Comparison of ENCODE assay signal across 26 mouse cellular contexts in the genomic region with DNA sequence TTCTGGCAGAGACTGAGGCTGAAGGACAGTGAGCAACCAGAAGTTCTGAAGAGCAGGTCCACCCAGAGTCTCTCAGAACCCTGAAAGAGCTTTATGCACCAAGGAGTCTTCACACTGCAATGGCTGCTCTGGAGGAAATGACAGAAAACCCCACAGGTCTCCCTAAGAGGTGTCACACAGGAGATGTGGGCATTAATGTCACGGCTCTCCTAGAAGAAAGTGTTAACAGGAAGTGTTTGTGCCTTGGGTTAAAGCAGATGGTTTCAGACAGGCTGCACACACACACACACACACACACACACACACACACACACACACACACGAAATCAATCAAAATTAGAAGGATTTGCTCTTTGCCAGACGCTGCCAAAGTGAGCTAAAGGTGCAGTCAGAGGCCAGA. TPM values are rescaled to one million over a fixed set of nuclear protein-coding genes. Genes with fewer than 3 reads are reported as not detected.
DNase-seq lines count a peak whose midpoint lies in the region; ATAC-seq lines count a peak whose summit lies in the region.
"Had no signal": no experiment of that assay in that cellular context is flagged by ENCODE, and none has a peak within 500 bp of the region (broad histone marks: within the 10 kb centered on the region; RNA-seq: fewer than 3 reads in every experiment).

No protein-coding gene starts in this region.

- H3K9ac ChIP-seq in heart, embryonic 11.5 days (ENCODE audit: low read depth, low read length): no peak overlapping the region
- H3K9ac ChIP-seq: embryonic facial prominence, embryonic 12.5 days; forebrain, embryonic 13.5 days; forebrain, postnatal 0 days; heart, embryonic 13.5 days; hindbrain, embryonic 15.5 days had no signal

- no peaks in the 10 kb centered on the region for H3K27me3 ChIP-seq in splenic B cell, adult 2 months (ENCODE audit: control insufficient read depth, insufficient read depth, low read length, poor library complexity, severe bottlenecking)
- H3K27me3 ChIP-seq in heart, embryonic 11.5 days (ENCODE audit: control insufficient read depth, insufficient read depth, low read length): no peaks in the 10 kb centered on the region
- H3K27me3 ChIP-seq: embryonic facial prominence, embryonic 12.5 days; forebrain, embryonic 13.5 days; hindbrain, embryonic 15.5 days had no signal

- 50% methylated on average over 3 of the region's 3 CpGs for WGBS in heart, embryonic 11.5 days (ENCODE audit: insufficient replicate concordance)

- no peaks in the 10 kb centered on the region for H3K4me1 ChIP-seq in heart, embryonic 11.5 days (ENCODE audit: control insufficient read depth, insufficient read depth, low read length)
- H3K4me1 ChIP-seq: embryonic facial prominence, embryonic 12.5 days; forebrain, embryonic 13.5 days; heart, embryonic 13.5 days; hindbrain, embryonic 15.5 days had no signal

- no peaks in the 10 kb centered on the region for H3K9me3 ChIP-seq in heart, embryonic 11.5 days (replicated peaks; ENCODE audit: control insufficient read depth, low read length)
- H3K9me3 ChIP-seq: embryonic facial prominence, embryonic 12.5 days; forebrain, embryonic 13.5 days; heart, embryonic 13.5 days; hindbrain, embryonic 15.5 days had no signal

- no peak overlapping the region for H3K4me3 ChIP-seq in heart, embryonic 11.5 days (ENCODE audit: low read depth, low read length)
- H3K4me3 ChIP-seq: embryonic facial prominence, embryonic 12.5 days; forebrain, embryonic 13.5 days; heart, embryonic 13.5 days; hindbrain, embryonic 15.5 days had no signal

- no peak overlapping the region for H3K27ac ChIP-seq in heart, embryonic 11.5 days (ENCODE audit: low read depth, low read length)
- H3K27ac ChIP-seq: embryonic facial prominence, embryonic 12.5 days; forebrain, embryonic 13.5 days; heart, embryonic 13.5 days; hindbrain, embryonic 15.5 days had no signal

- no peak for ATAC-seq in heart, embryonic 11.5 days (replicated peaks; ENCODE audit: insufficient number of reproducible peaks, low FRiP score, low TSS enrichment)
- ATAC-seq: forebrain, embryonic 13.5 days; forebrain, postnatal 0 days had no signal

- DNase-seq in thymus, postnatal 0 days (ENCODE audit: low spot score): peak; percentile 59
- DNase-seq in thymus, postnatal 4 days: no peak
- peak; percentile 49 for DNase-seq in CD4-positive, CD25-positive, alpha-beta regulatory T cell, adult 2 months (ENCODE audit: low read depth, low spot score)
- peak; percentile 58 for DNase-seq in induced T-regulatory cell, adult 2 months (ENCODE audit: low read depth)
- DNase-seq in splenic B cell, adult 2 months (ENCODE audit: low read depth, low spot score): peak; percentile 18
- no peak for DNase-seq in gastrocnemius, adult 8-10 months (ENCODE audit: low spot score in 2 of 2)
- DNase-seq: adrenal gland, postnatal 14 days; cerebellum, adult 2 months; embryo, embryonic 11 days; forebrain, postnatal 0 days; gastrocnemius, postnatal 25 days; heart, postnatal 36 days had no signal

- H3K36me3 ChIP-seq in splenic B cell, adult 2 months (ENCODE audit: control insufficient read depth, insufficient read depth, low read length, poor library complexity, severe bottlenecking): no peaks in the 10 kb centered on the region
- H3K36me3 ChIP-seq in heart, embryonic 11.5 days (ENCODE audit: control insufficient read depth, insufficient read depth, low read length): no peaks in the 10 kb centered on the region
- H3K36me3 ChIP-seq: embryonic facial prominence, embryonic 12.5 days; G1E; heart, embryonic 13.5 days; hindbrain, embryonic 15.5 days had no signal

- no peak overlapping the region for H3K4me2 ChIP-seq in heart, embryonic 11.5 days
- H3K4me2 ChIP-seq: embryonic facial prominence, embryonic 12.5 days; forebrain, embryonic 13.5 days; heart, embryonic 13.5 days; hindbrain, embryonic 15.5 days had no signal

RNA-seq across cellular contexts. Expression of a gene that starts 6.8 kb away (rescaled TPM):
- 7.1 and 8.7 TPM in 2 replicates for polyA plus RNA-seq in thymus, postnatal 0 days (2015; fragmentation: Nextera tagmentation; extraction: Ambion mirVana)
- not detected in 2 replicates for polyA plus RNA-seq in heart, embryonic 11.5 days (2014; fragmentation: Nextera tagmentation; extraction: Ambion mirVana)
- not detected for total RNA-seq in gastrocnemius, adult 8-10 months (2022)
- total RNA-seq: adrenal gland, adult 18-20 months; common myeloid progenitor, adult 5-6 weeks; forebrain, postnatal 0 days; G1E; gastrocnemius, adult 18-20 months; gastrocnemius, postnatal 25 days; granulocyte monocyte progenitor cell, adult 5-6 weeks; heart, adult 8-10 months; heart, postnatal 36 days had no signal
- polyA plus RNA-seq: C2C12; embryonic facial prominence, embryonic 12.5 days; G1E; heart, embryonic 13.5 days; heart, postnatal 0 days had no signal

RNA-seq across cellular contexts. Expression of a gene that starts 7.8 kb away (rescaled TPM):
- 1.2 and 1.4 TPM in 2 replicates for polyA plus RNA-seq in thymus, postnatal 0 days (2015; fragmentation: Nextera tagmentation; extraction: Ambion mirVana)
- polyA plus RNA-seq in heart, embryonic 11.5 days (2014; fragmentation: Nextera tagmentation; extraction: Ambion mirVana): not detected in 2 replicates
- total RNA-seq in gastrocnemius, adult 8-10 months (2022): not detected
- total RNA-seq: adrenal gland, adult 18-20 months; adrenal gland, postnatal 14 days; common myeloid progenitor, adult 5-6 weeks; forebrain, postnatal 0 days; G1E; gastrocnemius, adult 18-20 months; gastrocnemius, postnatal 25 days; granulocyte monocyte progenitor cell, adult 5-6 weeks; heart, adult 8-10 months; heart, postnatal 36 days had no signal
- polyA plus RNA-seq: C2C12; cerebellum, adult 2 months; embryonic facial prominence, embryonic 12.5 days; forebrain, embryonic 13.5 days; forebrain, postnatal 0 days; G1E; heart, embryonic 13.5 days; heart, postnatal 0 days; hindbrain, embryonic 11.5 days; hindbrain, embryonic 15.5 days had no signal

RNA-seq across cellular contexts. Expression of a gene that starts 28.8 kb away (rescaled TPM):
- polyA plus RNA-seq in thymus, postnatal 0 days (2015; fragmentation: Nextera tagmentation; extraction: Ambion mirVana): 4.3 and 7.4 TPM in 2 replicates
- polyA plus RNA-seq in heart, embryonic 11.5 days (2014; fragmentation: Nextera tagmentation; extraction: Ambion mirVana): 0.31 TPM in 1 of 2 replicates, not detected in the other
- total RNA-seq in gastrocnemius, adult 8-10 months (2022): not detected
- total RNA-seq: adrenal gland, adult 18-20 months; adrenal gland, postnatal 14 days; common myeloid progenitor, adult 5-6 weeks; forebrain, postnatal 0 days; G1E; gastrocnemius, adult 18-20 months; gastrocnemius, postnatal 25 days; granulocyte monocyte progenitor cell, adult 5-6 weeks; heart, adult 8-10 months; heart, postnatal 36 days had no signal
- polyA plus RNA-seq: C2C12; cerebellum, adult 2 months; embryonic facial prominence, embryonic 12.5 days; forebrain, embryonic 13.5 days; forebrain, postnatal 0 days; G1E; heart, embryonic 13.5 days; heart, postnatal 0 days; hindbrain, embryonic 11.5 days; hindbrain, embryonic 15.5 days had no signal

Comparison
In these comparisons a context has a peak if more than half of its experiments do, and no peak if none do; other contexts are left out.
1. DNase-seq: peak in thymus, postnatal 0 days (single experiment), CD4-positive, CD25-positive, alpha-beta regulatory T cell, adult 2 months (single experiment), induced T-regulatory cell, adult 2 months (single experiment) and splenic B cell, adult 2 months (single experiment); none in thymus, postnatal 4 days (single experiment) and gastrocnemius, adult 8-10 months (0 of 2).